ENCODE assay signal across 25 mouse cellular contexts in the genomic region with DNA sequence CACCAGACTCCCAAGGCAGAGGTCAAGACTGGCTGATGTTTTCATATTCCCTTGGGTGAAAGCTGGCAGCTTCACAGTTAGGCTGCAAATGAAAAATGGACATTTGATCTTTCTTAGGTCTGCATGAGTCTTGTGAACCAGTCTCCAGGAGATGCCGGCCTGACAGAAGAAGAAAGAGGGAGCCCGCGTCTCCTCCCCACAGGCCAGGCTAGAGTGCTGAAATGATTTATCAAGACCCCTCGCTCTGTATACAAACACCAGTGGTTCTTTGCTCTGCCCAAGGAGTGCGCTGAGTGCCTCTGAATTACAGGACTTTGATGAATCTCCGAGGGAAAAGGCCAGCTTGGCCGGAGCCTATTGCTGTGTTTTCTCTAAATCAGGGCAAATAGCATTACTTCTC.
DNase-seq lines count a peak whose midpoint lies in the region; ATAC-seq and TF ChIP-seq lines count a peak whose summit lies in the region.
"Had no signal": no experiment of that assay in that cellular context is flagged by ENCODE, and none has a peak within 500 bp of the region (broad histone marks: within the 10 kb centered on the region; RNA-seq: fewer than 3 reads in every experiment).

No protein-coding gene starts in this region.

- no peak overlapping the region for H3K4me3 ChIP-seq in kidney, embryonic 16.5 days (ENCODE audit: low read length)
- no peak overlapping the region for H3K4me3 ChIP-seq in lung, postnatal 0 days (ENCODE audit: low read depth, low read length)
- H3K4me3 ChIP-seq: forebrain, embryonic 10.5 days; heart, embryonic 13.5 days; hindbrain, embryonic 15.5 days; intestine, embryonic 15.5 days; layer of hippocampus, adult 2 months had no signal

- peaks cover 6% of the 10 kb centered on the region; the same call in 1 of the 2 replicates for H3K4me1 ChIP-seq in kidney, embryonic 16.5 days (ENCODE audit: insufficient read depth, low read length)
- H3K4me1 ChIP-seq in lung, postnatal 0 days (ENCODE audit: insufficient read depth, low read depth, low read length): no peaks in the 10 kb centered on the region
- H3K4me1 ChIP-seq: forebrain, embryonic 10.5 days; heart, embryonic 13.5 days; intestine, embryonic 15.5 days had no signal

- H3K9ac ChIP-seq in kidney, embryonic 16.5 days (replicated peaks; ENCODE audit: low read length): no peak overlapping the region
- no peak overlapping the region for H3K9ac ChIP-seq in lung, postnatal 0 days (replicated peaks; ENCODE audit: low read depth)
- H3K9ac ChIP-seq: heart, embryonic 13.5 days; hindbrain, embryonic 15.5 days; intestine, embryonic 15.5 days had no signal

- no peak overlapping the region for H3K4me2 ChIP-seq in kidney, embryonic 16.5 days (replicated peaks; ENCODE audit: low read depth, low read length)
- H3K4me2 ChIP-seq in lung, postnatal 0 days (replicated peaks; ENCODE audit: low read depth, low read length): no peak overlapping the region
- H3K4me2 ChIP-seq: heart, embryonic 13.5 days; hindbrain, embryonic 15.5 days; intestine, embryonic 15.5 days had no signal

- H3K9me3 ChIP-seq in kidney, embryonic 16.5 days (ENCODE audit: low read length): no peaks in the 10 kb centered on the region
- H3K9me3 ChIP-seq in lung, postnatal 0 days (ENCODE audit: low read length): no peaks in the 10 kb centered on the region
- H3K9me3 ChIP-seq: forebrain, embryonic 10.5 days; G1E; heart, embryonic 13.5 days; hindbrain, embryonic 15.5 days; intestine, embryonic 15.5 days had no signal

- no peak for TF ChIP-seq CTCF in lung, postnatal 0 days (IDR thresholded peaks at IDR 0.05)

- 0 out of 2 replicates have a peak, but pooled peaks cover 4% of the 10 kb centered on the region for H3K27me3 ChIP-seq in kidney, embryonic 16.5 days (ENCODE audit: insufficient read depth, low read length)
- no peaks in the 10 kb centered on the region for H3K27me3 ChIP-seq in lung, postnatal 0 days (replicated peaks; ENCODE audit: insufficient read depth, low read length)
- H3K27me3 ChIP-seq: CH12.LX; heart, embryonic 13.5 days; hindbrain, embryonic 15.5 days; intestine, embryonic 15.5 days had no signal

- no peaks in the 10 kb centered on the region for H3K36me3 ChIP-seq in kidney, embryonic 16.5 days (ENCODE audit: insufficient read depth, low read length)
- no peaks in the 10 kb centered on the region for H3K36me3 ChIP-seq in lung, postnatal 0 days (ENCODE audit: insufficient read depth, low read length)
- H3K36me3 ChIP-seq: forebrain, embryonic 10.5 days; G1E; heart, embryonic 13.5 days; hindbrain, embryonic 15.5 days; intestine, embryonic 15.5 days had no signal

- no peak for TF ChIP-seq EP300 in lung, postnatal 0 days (IDR thresholded peaks at IDR 0.05)

- H3K27ac ChIP-seq in kidney, embryonic 16.5 days (ENCODE audit: low read length): no peak overlapping the region
- no peak overlapping the region for H3K27ac ChIP-seq in lung, postnatal 0 days (ENCODE audit: low read length)
- H3K27ac ChIP-seq: forebrain, embryonic 10.5 days; heart, embryonic 13.5 days; hindbrain, embryonic 15.5 days; intestine, embryonic 15.5 days; layer of hippocampus, adult 2 months had no signal

- ATAC-seq in kidney, embryonic 16.5 days (ENCODE audit: low FRiP score, low TSS enrichment): peak; percentile 59; the same call in 1 of the 2 replicates
- no peak for ATAC-seq in lung, postnatal 0 days
- ATAC-seq: forebrain, embryonic 16.5 days; intestine, embryonic 15.5 days; midbrain, embryonic 16.5 days; Patski had no signal

- 9% methylated on average over 7 of the region's 7 CpGs for WGBS in kidney, embryonic 16.5 days
- 24% methylated on average over 7 of the region's 7 CpGs for WGBS in lung, postnatal 0 days

- DNase-seq in kidney, postnatal 36 days: no peak
- DNase-seq in lung, postnatal 36 days: peak; percentile 4
- no peak for DNase-seq in lung, postnatal 0 days (ENCODE audit: low spot score)
- peak; percentile 48 for DNase-seq in embryo, embryonic 11 days
- DNase-seq in yolk sac, embryonic 10.5 days (ENCODE audit: low spot score): peak; percentile 2
- DNase-seq in thymus, postnatal 14 days: no peak
- DNase-seq: adrenal gland, adult 8-10 months; B cell, adult 2 months; cerebellum, adult 8-10 months; cerebellum, postnatal 36 days; gastrocnemius, postnatal 25 days; heart, postnatal 14 days; right cerebral cortex, postnatal 14 days; spleen, adult 18-20 months had no signal

Comparison
In these comparisons a context has a peak if more than half of its experiments do, and no peak if none do; other contexts are left out.
1. DNase-seq: peak in lung, postnatal 36 days (single experiment), embryo, embryonic 11 days (single experiment) and yolk sac, embryonic 10.5 days (single experiment); none in kidney, postnatal 36 days (0 of 2), lung, postnatal 0 days (single experiment) and thymus, postnatal 14 days (single experiment).